Mouse (Mus musculus): ENCODE data around the gene Smad9. TPM values are rescaled to one million over a fixed set of nuclear protein-coding genes. Genes with fewer than 3 reads are reported as not detected.

Gene Smad9
- polyA plus RNA-seq, 1 experiment from 2014 or later, result 0.37 TPM

GRCm38 (mm10) chr3:54737317-54737716 is 18.1 kb upstream of the Smad9 start:
- no peak overlapping the region for H3K9ac ChIP-seq (ENCODE audit: low read length)
- H3K4me1 ChIP-seq (ENCODE audit: control insufficient read depth, insufficient read depth, low read length), result 0 out of 2 replicates have a peak, but pooled peaks cover 3% of the 10 kb centered on the region
- DNase-seq (ENCODE audit: low spot score), result no peak
- no peak for ATAC-seq (ENCODE audit: insufficient number of reproducible peaks, low FRiP score, low TSS enrichment, low read depth)
- no peak overlapping the region for H3K4me2 ChIP-seq (ENCODE audit: low read depth, severe bottlenecking)
- WGBS, result 95% methylated on average over 8 of the region's 8 CpGs
- H3K9me3 ChIP-seq (ENCODE audit: control insufficient read depth, low read length), result no peaks in the 10 kb centered on the region
- H3K27ac ChIP-seq (replicated peaks; ENCODE audit: low read depth, low read length), result no peak overlapping the region
- H3K36me3 ChIP-seq (ENCODE audit: control insufficient read depth, insufficient read depth, low read length), result peaks cover 9% of the 10 kb centered on the region; the same call in 1 of the 2 replicates
- H3K4me3 ChIP-seq (ENCODE audit: low read depth, low read length), result no peak overlapping the region
- no peaks in the 10 kb centered on the region for H3K27me3 ChIP-seq (ENCODE audit: control insufficient read depth, insufficient read depth, low read length)

GRCm38 (mm10) chr3:54741965-54742364 is 13.4 kb upstream of the Smad9 start:
- Histone ChIP-seq H3K27me3 (ENCODE audit: control insufficient read depth, insufficient read depth, low read length) (no peaks in the 10 kb centered on the region), H3K27ac (replicated peaks; ENCODE audit: low read depth, low read length) (no peak overlapping the region), H3K9me3 (ENCODE audit: control insufficient read depth, low read length) (no peaks in the 10 kb centered on the region), H3K4me2 (ENCODE audit: low read depth, severe bottlenecking) (no peak overlapping the region), H3K9ac (ENCODE audit: low read length) (no peak overlapping the region), H3K4me1 (ENCODE audit: control insufficient read depth, insufficient read depth, low read length) (no peaks in the 10 kb centered on the region), H3K36me3 (ENCODE audit: control insufficient read depth, insufficient read depth, low read length) (peaks cover 11% of the 10 kb centered on the region; the same call in 1 of the 2 replicates), H3K4me3 (ENCODE audit: low read depth, low read length) (no peak overlapping the region)
- DNase-seq (ENCODE audit: low spot score), result no peak
- ATAC-seq (ENCODE audit: insufficient number of reproducible peaks, low FRiP score, low TSS enrichment, low read depth), result no peak
- 97% methylated on average over 11 of the region's 11 CpGs for WGBS

GRCm38 (mm10) chr3:54745799-54746198 is 9.6 kb upstream of the Smad9 start:
- H3K9me3 ChIP-seq (ENCODE audit: control insufficient read depth, low read length), result no peaks in the 10 kb centered on the region
- DNase-seq (ENCODE audit: low spot score), result peak; percentile 39
- H3K36me3 ChIP-seq (ENCODE audit: control insufficient read depth, insufficient read depth, low read length), result peaks cover 26% of the 10 kb centered on the region; the same call in 1 of the 2 replicates
- no peak overlapping the region for H3K9ac ChIP-seq (ENCODE audit: low read length)
- H3K4me1 ChIP-seq (ENCODE audit: control insufficient read depth, insufficient read depth, low read length), result no peaks in the 10 kb centered on the region
- H3K27ac ChIP-seq (replicated peaks; ENCODE audit: low read depth, low read length), result no peak overlapping the region
- WGBS, result 47% methylated on average over 5 of the region's 5 CpGs
- ATAC-seq (ENCODE audit: insufficient number of reproducible peaks, low FRiP score, low TSS enrichment, low read depth), result no peak
- no peaks in the 10 kb centered on the region for H3K27me3 ChIP-seq (ENCODE audit: control insufficient read depth, insufficient read depth, low read length)
- H3K4me3 ChIP-seq (ENCODE audit: low read depth, low read length), result no peak overlapping the region
- H3K4me2 ChIP-seq (ENCODE audit: low read depth, severe bottlenecking), result no peak overlapping the region

GRCm38 (mm10) chr3:54753411-54753810 is 2.0 kb upstream of the Smad9 start:
- ATAC-seq (ENCODE audit: insufficient number of reproducible peaks, low FRiP score, low TSS enrichment, low read depth) (no peak), DNase-seq (ENCODE audit: low spot score) (no peak)
- WGBS, result 83% methylated on average over 4 of the region's 4 CpGs
- no peaks in the 10 kb centered on the region for H3K27me3 ChIP-seq (ENCODE audit: control insufficient read depth, insufficient read depth, low read length)
- H3K9ac ChIP-seq (ENCODE audit: low read length), result no peak overlapping the region
- no peaks in the 10 kb centered on the region for H3K9me3 ChIP-seq (ENCODE audit: control insufficient read depth, low read length)
- H3K4me2 ChIP-seq (ENCODE audit: low read depth, severe bottlenecking), result no peak overlapping the region
- no peak overlapping the region for H3K4me3 ChIP-seq (ENCODE audit: low read depth, low read length)
- no peak overlapping the region for H3K27ac ChIP-seq (replicated peaks; ENCODE audit: low read depth, low read length)
- peaks cover 8% of the 10 kb centered on the region; the same call in 1 of the 2 replicates for H3K36me3 ChIP-seq (ENCODE audit: control insufficient read depth, insufficient read depth, low read length)
- 0 out of 2 replicates have a peak, but pooled peaks cover 4% of the 10 kb centered on the region for H3K4me1 ChIP-seq (ENCODE audit: control insufficient read depth, insufficient read depth, low read length)

- ATAC-seq (ENCODE audit: insufficient number of reproducible peaks, low FRiP score, low TSS enrichment, low read depth) (no peak), DNase-seq (ENCODE audit: low spot score) (peak; percentile 40)
- no peak overlapping the region for H3K27ac ChIP-seq (replicated peaks; ENCODE audit: low read depth, low read length)
These were observed 676 bp downstream of the Smad9 start for GRCm38 (mm10) chr3:54756058-54756457.

GRCm38 (mm10) chr3:54757446-54757845 is 2.1 kb downstream of the Smad9 start:
- Histone ChIP-seq H3K4me2 (ENCODE audit: low read depth, severe bottlenecking) (no peak overlapping the region), H3K9ac (ENCODE audit: low read length) (no peak overlapping the region), H3K4me1 (ENCODE audit: control insufficient read depth, insufficient read depth, low read length) (0 out of 2 replicates have a peak, but pooled peaks cover 4% of the 10 kb centered on the region), H3K9me3 (ENCODE audit: control insufficient read depth, low read length) (no peaks in the 10 kb centered on the region), H3K27ac (replicated peaks; ENCODE audit: low read depth, low read length) (no peak overlapping the region), H3K4me3 (ENCODE audit: low read depth, low read length) (no peak overlapping the region), H3K27me3 (ENCODE audit: control insufficient read depth, insufficient read depth, low read length) (no peaks in the 10 kb centered on the region), H3K36me3 (ENCODE audit: control insufficient read depth, insufficient read depth, low read length) (no peaks in the 10 kb centered on the region)
- WGBS, result 94% methylated on average over 8 of the region's 8 CpGs
- ATAC-seq (ENCODE audit: insufficient number of reproducible peaks, low FRiP score, low TSS enrichment, low read depth), result no peak
- no peak for DNase-seq (ENCODE audit: low spot score)

More at GRCm38 (mm10) chr3:54756058-54756457, 676 bp downstream of the Smad9 start:
- no peaks in the 10 kb centered on the region for H3K9me3 ChIP-seq (ENCODE audit: control insufficient read depth, low read length)
- H3K36me3 ChIP-seq (ENCODE audit: control insufficient read depth, insufficient read depth, low read length), result no peaks in the 10 kb centered on the region
- H3K4me3 ChIP-seq (ENCODE audit: low read depth, low read length), result peak overlapping the region; percentile 59
- no peak overlapping the region for H3K9ac ChIP-seq (ENCODE audit: low read length)
- H3K4me2 ChIP-seq (ENCODE audit: low read depth, severe bottlenecking), result peak overlapping the region; percentile 98
- under 1% methylated on average over 11 of the region's 11 CpGs for WGBS
- no peaks in the 10 kb centered on the region for H3K27me3 ChIP-seq (ENCODE audit: control insufficient read depth, insufficient read depth, low read length)
- H3K4me1 ChIP-seq (ENCODE audit: control insufficient read depth, insufficient read depth, low read length), result 0 out of 2 replicates have a peak, but pooled peaks cover 4% of the 10 kb centered on the region

GRCm38 (mm10) chr3:54759211-54759610 is 3.8 kb downstream of the Smad9 start:
- H3K27ac ChIP-seq (replicated peaks; ENCODE audit: low read depth, low read length), result no peak overlapping the region
- H3K9me3 ChIP-seq (ENCODE audit: control insufficient read depth, low read length), result no peaks in the 10 kb centered on the region
- H3K4me3 ChIP-seq (ENCODE audit: low read depth, low read length), result no peak overlapping the region
- DNase-seq (ENCODE audit: low spot score), result no peak
- no peaks in the 10 kb centered on the region for H3K36me3 ChIP-seq (ENCODE audit: control insufficient read depth, insufficient read depth, low read length)
- no peak overlapping the region for H3K4me2 ChIP-seq (ENCODE audit: low read depth, severe bottlenecking)
- no peak for ATAC-seq (ENCODE audit: insufficient number of reproducible peaks, low FRiP score, low TSS enrichment, low read depth)
- WGBS, result 82% methylated on average over 9 of the region's 9 CpGs
- H3K9ac ChIP-seq (ENCODE audit: low read length), result no peak overlapping the region
- no peaks in the 10 kb centered on the region for H3K27me3 ChIP-seq (ENCODE audit: control insufficient read depth, insufficient read depth, low read length)
- 0 out of 2 replicates have a peak, but pooled peaks cover 4% of the 10 kb centered on the region for H3K4me1 ChIP-seq (ENCODE audit: control insufficient read depth, insufficient read depth, low read length)

GRCm38 (mm10) chr3:54760321-54761115 is 5.1 kb downstream of the Smad9 start:
- DNase-seq (ENCODE audit: low spot score), result no peak
- H3K9me3 ChIP-seq (ENCODE audit: control insufficient read depth, low read length), result no peaks in the 10 kb centered on the region
- H3K9ac ChIP-seq (ENCODE audit: low read length), result no peak overlapping the region
- H3K36me3 ChIP-seq (ENCODE audit: control insufficient read depth, insufficient read depth, low read length), result no peaks in the 10 kb centered on the region
- H3K27me3 ChIP-seq (ENCODE audit: control insufficient read depth, insufficient read depth, low read length), result no peaks in the 10 kb centered on the region
- 73% methylated on average over 15 of the region's 15 CpGs for WGBS
- H3K4me3 ChIP-seq (ENCODE audit: low read depth, low read length), result no peak overlapping the region
- no peak overlapping the region for H3K4me2 ChIP-seq (ENCODE audit: low read depth, severe bottlenecking)
- H3K4me1 ChIP-seq (ENCODE audit: control insufficient read depth, insufficient read depth, low read length), result 0 out of 2 replicates have a peak, but pooled peaks cover 3% of the 10 kb centered on the region
- no peak overlapping the region for H3K27ac ChIP-seq (replicated peaks; ENCODE audit: low read depth, low read length)
- no peak for ATAC-seq (ENCODE audit: insufficient number of reproducible peaks, low FRiP score, low TSS enrichment, low read depth)

Measured in limb, embryonic 11.5 days (tissue).